Mouse (Mus musculus) small intestine, adult 2 months (tissue): ENCODE data around the gene Cdc37l1.

ENCODE experiments used
- CTCF ChIP-seq: fragments of 200-500 bp; IDR thresholded peaks from 2 replicates; pipeline ENCODE4 v1.5.1; 2012; ENCODE audit warnings: low read depth, mild to moderate bottlenecking, control low read depth, inconsistent platforms, low read length, moderate library complexity, mixed read lengths; ENCODE audit not compliant: insufficient replicate concordance, insufficient read length; ENCODE audit errors: extremely low read depth
- POLR2A ChIP-seq: fragments of 200-500 bp; IDR thresholded peaks from 2 replicates; pipeline ENCODE4 v1.6.1; 2012; ENCODE audit warnings: low read depth, mild to moderate bottlenecking, control low read depth, inconsistent platforms, low read length, moderate library complexity

- TF ChIP-seq CTCF (no peak), POLR2A (no peak)
These were observed 52.0 kb downstream of the Cdc37l1 start for GRCm38 (mm10) chr19:29042143-29042542.
